Mouse (Mus musculus) embryonic fibroblast, embryonic 13.5 days (primary cell): Measurements from ENCODE around the gene Fbxo2. TPM values are rescaled to one million over a fixed set of nuclear protein-coding genes. Genes with fewer than 3 reads are reported as not detected.
A peak's percentile ranks its signal among the peaks of the same experiment; 100 is the strongest.
"Not testable (repeated sequence)": the region's sequence is repeated elsewhere in the genome, so short reads cannot be mapped to it uniquely, and the experiment has no call there.

Experiments
- H3K27ac ChIP-seq: 2 replicates; pipeline ENCODE4 v1.5.1; 2012; ENCODE audit warnings: low read length, control low read depth, inconsistent platforms; ENCODE audit not compliant: insufficient read depth
- H3K4me1 ChIP-seq: 2 replicates; pipeline ENCODE4 v1.6.1; 2011; ENCODE audit warnings: low read length; ENCODE audit not compliant: control insufficient read depth, insufficient read depth
- H3K4me3 ChIP-seq: 2 replicates; pipeline ENCODE4 v1.5.1; 2011; ENCODE audit warnings: mild to moderate bottlenecking, control low read depth, low read length; ENCODE audit not compliant: insufficient read depth
- CTCF ChIP-seq: IDR thresholded peaks from 2 replicates; pipeline ENCODE4 v1.5.1; 2011; ENCODE audit warnings: mild to moderate bottlenecking, control low read depth, low read length, moderate library complexity, borderline replicate concordance; ENCODE audit not compliant: insufficient read depth
- POLR2A ChIP-seq: IDR thresholded peaks from 2 replicates; pipeline ENCODE4 v1.6.1; 2011; ENCODE audit warnings: low read depth, mild to moderate bottlenecking, control low read depth, low read length, moderate library complexity
- polyA plus RNA-seq: library from polyadenylated mRNA; stranded (reverse); fragments of >200 nt; gene quantifications from 2 replicates; pipeline ENCODE4 v1.2.4, GENCODE M21; 2011; ENCODE audit warnings: low read depth; ENCODE audit not compliant: missing spikeins, insufficient read length

Fbxo2 gene
- polyA plus RNA-seq, 1 experiment = 4.0 TPM

DNA sequence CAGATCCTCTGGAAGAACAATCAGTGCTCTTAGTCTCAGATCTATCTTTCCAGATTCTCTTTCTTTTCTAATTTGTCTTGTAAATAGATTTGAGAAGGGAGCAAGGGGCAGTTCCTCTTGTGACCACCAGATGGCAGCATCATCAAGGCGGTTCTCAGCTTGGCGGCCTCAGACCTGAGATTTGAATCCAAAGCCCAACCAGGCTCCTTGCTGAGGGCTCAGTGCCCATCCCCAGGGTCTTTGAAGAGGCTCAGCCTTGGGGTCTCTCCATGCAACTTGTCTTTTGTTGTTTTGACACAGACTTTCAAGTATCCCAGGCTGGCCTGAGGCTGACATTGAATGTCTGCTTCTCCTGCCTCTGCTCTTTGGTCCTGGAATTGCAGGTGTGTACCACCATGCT lies 10.4 kb downstream of the Fbxo2 start:
- TF ChIP-seq POLR2A (no peak), CTCF (peak; percentile 82)
- no peaks in the 10 kb centered on the region for H3K4me1 ChIP-seq
- H3K4me3 ChIP-seq = no peak overlapping the region
- no peak overlapping the region for H3K27ac ChIP-seq

DNA sequence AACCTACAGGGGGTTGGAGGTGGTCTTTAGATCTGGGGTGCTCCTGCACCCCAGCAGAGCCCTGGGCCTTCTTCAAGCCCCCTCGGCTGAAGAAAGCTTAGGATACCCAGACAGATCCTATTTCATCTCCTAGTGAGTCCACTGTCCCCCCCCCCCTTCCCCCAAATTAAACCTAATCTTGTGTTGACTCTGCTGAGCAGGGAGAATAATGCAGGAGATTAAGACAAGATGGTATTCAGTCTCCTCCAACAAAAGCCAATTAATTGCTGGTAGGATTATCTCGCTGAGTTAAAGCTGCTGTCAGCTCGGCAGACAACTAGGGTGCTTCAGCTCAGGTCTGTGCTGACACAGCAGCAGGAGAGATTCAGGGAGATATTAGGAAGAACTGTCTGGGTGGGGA lies 10.8 kb downstream of the Fbxo2 start:
- Histone ChIP-seq H3K27ac (no peak overlapping the region), H3K4me3 (no peak overlapping the region), H3K4me1 (no peaks in the 10 kb centered on the region)
- no peak for TF ChIP-seq CTCF
- no peak for TF ChIP-seq POLR2A

DNA sequence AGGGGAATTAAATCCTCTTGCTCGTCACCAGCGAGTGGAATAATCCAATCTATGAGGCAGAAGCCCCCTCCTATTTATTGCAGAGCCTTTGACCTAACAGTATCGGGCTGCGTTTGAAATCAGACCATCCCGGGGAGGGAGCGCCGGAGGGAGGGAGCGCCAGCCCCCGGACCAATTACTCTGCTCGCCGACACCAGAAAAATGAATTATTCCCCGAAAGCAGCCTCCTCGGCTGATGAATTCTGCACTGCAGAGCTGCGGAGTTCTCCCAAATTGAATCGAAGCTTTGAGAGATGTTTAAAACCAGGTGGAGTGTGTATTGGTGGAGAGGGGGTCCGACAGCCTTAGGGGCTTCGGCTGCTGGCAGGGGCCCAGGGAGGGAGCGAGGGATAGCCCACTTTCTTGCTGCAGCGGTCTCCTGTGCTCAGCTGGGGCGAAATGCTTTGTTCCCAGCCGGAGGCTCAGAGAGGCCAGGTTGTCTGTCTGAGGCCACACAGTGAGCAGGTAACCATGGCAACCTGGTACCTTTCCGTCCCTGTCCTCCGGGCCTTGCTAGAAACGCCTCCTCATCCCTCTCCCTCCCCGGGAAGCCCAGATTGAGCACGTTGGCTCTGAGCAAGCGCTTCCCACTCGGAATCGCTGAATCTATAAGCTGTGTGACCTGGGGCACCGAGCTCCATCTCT lies 13.5 kb downstream of the Fbxo2 start:
- Histone ChIP-seq H3K4me3 (no peak overlapping the region), H3K4me1 (no peaks in the 10 kb centered on the region), H3K27ac (no peak overlapping the region)
- TF ChIP-seq POLR2A = no peak

DNA sequence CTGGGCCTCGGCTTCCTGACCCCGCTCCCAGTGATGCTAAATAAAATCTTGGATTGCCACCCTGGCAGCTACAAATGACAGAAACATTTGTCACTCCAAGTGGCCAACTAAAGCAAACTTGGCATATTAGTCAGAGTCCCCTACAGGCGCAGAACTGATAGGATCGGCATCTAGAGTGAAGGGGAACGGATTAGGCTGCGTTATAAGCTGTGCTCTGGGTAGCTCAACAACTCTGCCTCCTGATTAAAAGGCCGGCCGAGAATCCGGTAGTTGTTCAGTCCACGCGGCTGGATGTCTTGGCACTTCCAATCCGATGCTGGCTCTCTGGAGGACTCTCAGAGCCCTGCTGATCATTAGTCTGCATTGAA lies 14.1 kb downstream of the Fbxo2 start:
- no peak overlapping the region for H3K4me3 ChIP-seq
- TF ChIP-seq POLR2A (no peak), CTCF (no peak)
- no peaks in the 10 kb centered on the region for H3K4me1 ChIP-seq

DNA sequence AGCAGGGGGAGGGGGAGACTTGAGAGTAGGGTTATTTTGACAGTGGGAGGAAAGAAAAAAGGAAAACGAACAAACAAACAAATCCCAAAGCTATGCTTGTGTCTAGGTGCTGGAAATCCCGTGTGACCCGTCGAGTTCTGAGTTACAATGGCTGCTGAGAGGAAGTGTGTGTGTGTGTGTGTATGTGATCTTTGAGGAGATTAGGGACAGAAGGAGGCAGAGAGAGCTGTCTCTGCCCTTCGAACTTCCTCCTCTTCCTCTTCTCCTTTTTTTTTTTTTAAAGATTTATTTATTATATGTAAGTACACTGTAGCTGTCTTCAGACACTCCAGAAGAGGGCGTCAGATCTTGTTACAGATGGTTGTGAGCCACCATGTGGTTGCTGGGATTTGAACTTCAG lies 16.2 kb downstream of the Fbxo2 start:
- H3K4me3 ChIP-seq, H3K27ac ChIP-seq, H3K4me1 ChIP-seq: not testable (repeated sequence)

More for the DNA sequence above, 14.1 kb downstream of the Fbxo2 start:
- H3K27ac ChIP-seq = no peak overlapping the region

DNA sequence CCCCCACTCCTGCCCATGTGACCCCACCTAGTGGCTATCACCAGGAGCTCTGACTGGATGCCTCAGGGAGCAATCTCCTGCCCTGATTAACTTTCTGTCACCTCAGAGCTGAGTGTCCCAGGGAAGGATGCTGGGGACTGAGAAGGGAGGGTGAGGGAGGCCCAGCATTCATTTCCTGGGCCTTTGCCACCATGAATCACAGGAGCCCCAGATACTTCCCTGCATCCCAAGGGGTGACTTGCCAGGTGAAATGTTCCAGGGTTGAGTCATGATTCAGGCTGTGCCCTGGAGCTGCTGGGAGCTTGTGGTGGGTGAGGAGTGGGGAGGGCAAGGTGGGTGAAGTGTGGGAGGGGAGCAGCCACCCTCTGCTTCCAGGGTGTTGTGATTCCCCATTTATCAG lies 17.3 kb downstream of the Fbxo2 start:
- no peak for TF ChIP-seq POLR2A
- no peak overlapping the region for H3K4me3 ChIP-seq
- H3K4me1 ChIP-seq = no peaks in the 10 kb centered on the region
- no peak overlapping the region for H3K27ac ChIP-seq

DNA sequence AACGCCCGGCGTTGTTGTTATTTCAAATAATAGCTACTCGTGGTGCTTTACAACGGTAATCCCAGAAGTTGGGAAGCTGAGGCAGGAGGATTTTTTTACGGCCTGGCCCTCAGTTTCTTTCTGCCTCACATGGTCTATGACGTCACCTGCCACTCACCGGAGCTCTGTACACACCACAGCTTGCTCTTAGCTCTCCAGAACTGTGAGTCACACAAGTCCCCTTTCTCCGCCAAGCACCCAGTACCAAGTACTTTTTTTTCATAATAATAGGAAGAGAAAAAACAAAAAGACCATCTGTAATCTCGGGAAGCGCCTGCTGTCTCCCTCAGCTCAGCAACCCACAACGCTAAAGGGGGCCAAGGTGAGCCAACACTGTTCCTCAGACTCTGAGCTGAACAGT lies 21.1 kb downstream of the Fbxo2 start:
- TF ChIP-seq POLR2A = no peak
- TF ChIP-seq CTCF = no peak
- no peak overlapping the region for H3K27ac ChIP-seq
- no peaks in the 10 kb centered on the region for H3K4me1 ChIP-seq
- no peak overlapping the region for H3K4me3 ChIP-seq

DNA sequence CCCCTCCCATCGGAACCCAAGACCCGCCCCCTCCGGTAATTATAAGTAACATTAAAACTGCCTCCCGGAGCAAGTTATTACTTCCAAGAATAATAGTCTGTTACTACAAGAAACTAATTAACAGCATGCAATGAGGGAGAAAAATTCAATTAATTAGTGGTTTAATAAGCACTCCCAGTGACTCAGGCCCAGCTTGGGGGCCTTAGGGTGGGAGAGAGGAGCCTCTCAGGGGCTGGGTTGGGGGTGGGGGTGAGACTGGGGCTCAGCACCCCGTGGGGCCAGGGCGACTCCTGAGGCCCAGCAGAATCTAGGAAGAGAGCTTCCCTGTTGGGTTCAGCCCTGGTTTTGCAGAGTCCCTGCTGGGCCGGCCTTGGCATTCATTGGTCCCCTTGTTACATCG lies 21.9 kb downstream of the Fbxo2 start:
- Histone ChIP-seq H3K4me3 (no peak overlapping the region), H3K27ac (no peak overlapping the region), H3K4me1 (no peaks in the 10 kb centered on the region)
- TF ChIP-seq POLR2A (no peak), CTCF (no peak)

DNA sequence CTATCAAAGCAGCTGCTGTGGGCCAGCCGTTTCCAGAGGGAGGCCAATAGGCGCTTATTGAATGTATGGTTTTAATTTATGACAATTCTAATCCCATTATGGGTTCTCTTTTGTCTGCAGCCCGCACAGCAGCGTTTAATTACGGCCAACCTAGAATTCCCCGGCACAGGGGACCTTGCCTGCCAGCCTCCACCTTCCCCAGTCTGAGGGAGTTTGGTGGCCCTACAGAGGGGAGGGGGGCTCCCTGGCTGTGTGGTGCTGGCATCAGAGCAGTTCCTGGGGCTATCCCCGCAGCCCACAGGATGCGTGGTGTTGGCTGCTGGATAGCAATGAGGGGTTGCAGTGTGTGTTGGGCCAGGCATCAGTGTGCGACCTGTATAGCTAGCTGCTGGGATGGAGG lies 24.1 kb downstream of the Fbxo2 start:
- no peak overlapping the region for H3K27ac ChIP-seq
- H3K4me1 ChIP-seq = no peaks in the 10 kb centered on the region
- TF ChIP-seq POLR2A = no peak
- no peak for TF ChIP-seq CTCF

DNA sequence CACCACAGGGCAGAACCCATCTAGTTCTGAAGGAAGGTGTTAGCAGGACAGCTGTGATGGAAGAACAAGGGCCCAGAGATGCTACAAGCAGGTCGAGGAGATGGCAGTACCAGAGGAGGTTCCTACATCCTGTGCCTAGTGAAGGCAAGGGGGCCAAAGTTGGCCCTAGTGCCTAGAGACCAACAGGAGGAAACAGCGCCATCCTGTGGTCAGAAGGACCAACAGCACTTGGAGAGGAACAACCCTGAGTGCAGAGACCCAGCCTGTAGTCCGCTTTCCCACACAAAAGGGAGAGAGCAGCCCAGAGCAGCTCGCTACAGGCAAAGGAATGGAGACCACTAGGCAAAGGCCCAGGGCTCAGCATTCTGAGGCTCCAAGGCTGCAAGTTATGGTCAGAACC lies 25.4 kb downstream of the Fbxo2 start:
- Histone ChIP-seq H3K4me3 (no peak overlapping the region), H3K4me1 (no peaks in the 10 kb centered on the region), H3K27ac (no peak overlapping the region)
- TF ChIP-seq POLR2A (no peak), CTCF (no peak)

More for the DNA sequence above, 24.1 kb downstream of the Fbxo2 start:
- no peak overlapping the region for H3K4me3 ChIP-seq

DNA sequence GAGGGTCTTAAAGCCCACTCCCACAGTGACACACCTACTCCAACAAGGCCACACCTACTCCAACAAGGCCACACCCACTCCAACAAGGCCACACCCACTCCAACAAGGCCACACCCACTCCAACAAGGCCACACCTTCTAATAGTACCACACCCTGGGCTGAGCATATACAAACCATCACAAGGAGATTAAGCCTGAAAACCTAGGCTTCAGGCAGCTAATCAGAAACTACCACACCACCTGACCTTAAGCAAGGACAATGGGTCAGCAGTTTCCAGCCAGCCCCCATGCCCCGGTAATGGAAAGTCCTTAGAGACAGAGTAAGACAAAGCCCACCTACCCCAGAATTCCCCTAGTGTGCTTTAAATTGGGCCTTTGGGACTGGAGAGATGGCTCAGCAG lies 28.3 kb downstream of the Fbxo2 start:
- H3K4me1 ChIP-seq = not testable (repeated sequence)

More for the DNA sequence above, 28.3 kb downstream of the Fbxo2 start:
- H3K4me3 ChIP-seq, H3K27ac ChIP-seq: not testable (repeated sequence)
